Mouse (Mus musculus): Measurements from ENCODE around the gene Cilp.
A peak's percentile ranks its signal among the peaks of the same experiment; 100 is the strongest.

Gene Cilp

DNA sequence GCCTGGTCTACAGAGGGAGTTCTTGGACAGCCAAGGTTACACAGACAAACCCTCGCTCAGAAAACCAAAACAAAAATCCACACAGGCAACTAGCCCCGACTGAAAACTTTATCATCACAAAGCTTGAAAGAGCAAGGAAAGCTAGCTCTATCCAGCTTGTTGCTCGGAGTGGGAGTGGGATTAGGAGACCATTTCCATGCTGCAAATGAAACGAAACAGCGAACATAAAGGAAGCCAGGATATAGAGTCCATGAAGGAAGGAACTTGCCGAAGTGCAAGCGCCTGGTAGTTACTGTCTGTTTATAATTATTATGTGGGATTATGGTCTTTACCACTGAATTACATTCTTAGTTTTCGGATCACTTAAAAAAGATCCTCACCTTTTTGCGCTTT lies 28.6 kb downstream of the Cilp start:
- DNase-seq (ENCODE audit: low spot score in 2 of 2) = no peak

DNA sequence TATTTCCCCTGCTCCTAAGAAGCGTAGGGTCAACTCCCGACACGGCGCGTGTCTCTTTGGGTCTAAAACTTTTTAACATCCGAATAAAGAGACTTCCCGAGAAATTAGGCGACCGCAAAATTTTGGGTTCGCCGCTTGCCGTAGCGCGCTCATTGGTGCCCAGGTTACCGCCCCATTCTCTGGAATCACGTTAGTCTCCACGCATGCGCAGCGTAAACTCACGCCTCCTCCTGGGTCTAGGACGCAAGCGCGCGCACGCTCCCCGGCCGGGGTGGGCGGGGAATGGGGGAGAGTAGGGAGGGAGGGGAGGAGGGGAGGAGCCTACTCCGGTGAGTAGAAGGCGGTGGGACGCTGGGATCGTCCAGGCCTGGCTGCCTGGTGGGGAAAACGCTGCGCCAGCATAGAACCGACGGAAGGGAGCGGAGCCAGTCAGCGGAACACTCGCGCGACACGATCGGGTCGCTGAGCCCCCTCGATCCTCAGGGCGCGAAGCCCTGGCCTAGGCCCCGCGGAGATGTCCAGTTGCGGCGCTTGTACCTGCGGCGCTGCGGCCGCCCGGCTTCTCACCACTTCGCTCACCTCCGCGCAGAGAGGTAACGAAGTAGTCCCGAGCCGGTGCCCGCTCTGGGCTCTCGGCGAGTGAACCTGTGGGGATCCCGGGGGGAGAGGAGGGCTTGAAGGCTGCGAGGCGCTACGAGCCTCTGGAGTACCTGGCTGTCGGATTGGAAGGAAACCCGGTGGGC lies 29.2 kb downstream of the Cilp start, which contains the start of gene Clpx:
TSS of gene Clpx (plus strand) at position 288 of the 743 bp plus-strand sequence.
- DNase-seq (ENCODE audit: low spot score in 2 of 2) = peak; percentile 98

DNA sequence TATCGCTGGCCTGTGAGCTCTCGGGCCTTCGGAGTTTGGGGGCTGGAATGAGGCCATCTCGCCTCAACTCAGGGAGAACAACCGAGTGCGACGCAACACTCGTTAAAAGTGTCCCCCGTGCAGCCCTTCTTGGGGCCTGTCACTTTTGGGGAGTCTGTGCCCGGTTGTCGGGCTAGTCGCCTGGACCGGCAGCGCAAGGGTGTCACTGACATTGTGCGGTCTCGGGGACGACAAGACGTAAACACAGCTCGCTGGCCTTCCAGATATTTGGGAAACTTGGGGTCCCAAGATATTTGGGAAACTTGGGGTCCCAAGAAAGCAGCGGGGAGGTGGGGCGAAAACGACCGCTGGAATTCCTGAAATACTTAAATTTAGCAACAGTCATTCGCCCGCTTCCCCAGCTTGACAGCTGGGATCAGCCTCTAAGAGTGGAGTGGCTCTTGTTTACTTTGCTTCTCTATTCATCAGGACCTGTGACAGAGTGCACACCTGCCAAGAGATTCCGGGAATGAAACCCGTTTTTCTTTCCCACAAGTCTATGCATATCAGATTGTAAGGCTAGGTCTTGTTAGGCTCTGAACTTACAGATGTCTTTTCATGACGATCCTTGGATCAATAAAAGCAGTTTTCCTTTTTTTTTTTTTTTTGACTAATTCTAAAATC lies 29.9 kb downstream of the Cilp start:
- no peak for DNase-seq (ENCODE audit: low spot score in 2 of 2)

- DNase-seq (ENCODE audit: low spot score in 2 of 2) = no peak
Measured at GRCm38 (mm10) chr9:65297056-65297455, 32.1 kb downstream of the Cilp start.

DNA sequence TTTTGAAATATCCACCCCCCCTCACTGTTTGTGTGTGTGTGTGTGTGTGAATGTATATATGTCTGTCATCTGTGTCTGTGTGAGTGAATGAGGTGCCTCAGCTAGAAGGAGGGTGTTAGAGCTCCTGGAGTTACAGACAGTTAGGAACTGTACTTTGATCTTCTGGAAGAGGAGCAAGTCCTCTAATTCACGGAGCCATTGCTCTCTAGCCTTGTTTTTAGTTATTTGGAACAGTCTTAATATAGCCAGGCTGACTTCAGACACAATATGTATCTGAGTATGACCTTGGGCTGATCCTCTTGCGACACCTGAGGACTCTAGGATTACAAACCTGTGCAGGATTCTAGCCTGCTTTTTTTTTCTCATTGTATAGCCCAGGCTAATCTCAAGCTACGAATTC lies 33.8 kb downstream of the Cilp start:
- DNase-seq (ENCODE audit: low spot score in 2 of 2) = no peak

GRCm38 (mm10) chr9:65299650-65300049 lies 34.7 kb downstream of the Cilp start:
- no peak for DNase-seq (ENCODE audit: low spot score in 2 of 2)

DNA sequence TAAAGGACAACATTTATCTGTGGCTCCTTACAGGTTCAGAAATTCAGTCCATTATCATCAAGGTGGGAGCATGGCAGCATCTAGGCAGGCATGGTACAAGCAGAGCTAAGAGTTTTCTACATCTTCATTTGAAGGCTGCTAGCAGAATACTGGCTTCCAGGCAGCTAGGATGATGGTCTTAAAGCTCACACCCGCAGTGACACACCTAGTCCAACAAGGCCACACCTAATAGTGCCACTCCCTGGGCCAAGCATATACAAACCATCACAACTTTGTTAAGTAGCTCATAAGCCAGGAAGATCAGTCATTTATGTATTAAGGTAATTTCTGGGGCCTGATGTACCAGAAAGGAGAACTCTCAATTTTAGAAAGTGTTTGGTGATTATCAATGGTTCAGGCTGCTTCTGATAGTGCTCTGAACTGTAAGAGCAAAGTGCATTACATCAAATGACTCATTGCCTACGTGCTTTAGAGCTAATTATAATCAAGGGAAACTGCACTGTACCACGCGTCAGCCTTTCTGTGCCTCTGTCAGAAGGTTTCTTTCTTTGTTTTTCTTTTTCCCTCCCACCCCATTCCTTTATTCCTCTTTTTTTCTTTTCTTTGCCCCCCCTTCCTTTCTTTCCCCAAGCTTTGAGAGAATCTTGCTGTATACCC lies 37.5 kb downstream of the Cilp start:
- DNase-seq (ENCODE audit: low spot score in 2 of 2) = no peak

DNA sequence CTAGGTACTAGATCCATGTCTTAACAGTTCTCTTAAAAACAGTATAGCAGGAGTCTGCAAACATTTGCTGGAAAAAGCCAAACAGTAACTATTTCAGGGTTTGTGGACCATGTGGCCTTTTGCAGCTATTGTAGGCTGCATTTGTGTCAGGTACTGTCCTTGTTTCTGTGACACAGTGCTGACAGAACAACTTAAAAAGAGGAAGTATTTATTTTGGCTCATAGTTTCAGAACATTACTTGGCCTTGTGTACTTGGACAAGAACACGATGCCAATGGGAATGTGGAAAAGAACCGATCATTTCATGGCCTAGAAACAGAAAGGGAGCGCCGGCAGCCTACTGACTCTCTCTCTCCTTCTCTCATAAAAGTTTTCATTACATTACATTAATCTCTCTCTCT lies 38.6 kb downstream of the Cilp start:
- DNase-seq (ENCODE audit: low spot score in 2 of 2) = no peak

GRCm38 (mm10) chr9:65304300-65304699 lies 39.3 kb downstream of the Cilp start:
- DNase-seq (ENCODE audit: low spot score in 2 of 2) = no peak

- no peak for DNase-seq (ENCODE audit: low spot score in 2 of 2)
Measured at GRCm38 (mm10) chr9:65306672-65307071, 41.7 kb downstream of the Cilp start.

DNA sequence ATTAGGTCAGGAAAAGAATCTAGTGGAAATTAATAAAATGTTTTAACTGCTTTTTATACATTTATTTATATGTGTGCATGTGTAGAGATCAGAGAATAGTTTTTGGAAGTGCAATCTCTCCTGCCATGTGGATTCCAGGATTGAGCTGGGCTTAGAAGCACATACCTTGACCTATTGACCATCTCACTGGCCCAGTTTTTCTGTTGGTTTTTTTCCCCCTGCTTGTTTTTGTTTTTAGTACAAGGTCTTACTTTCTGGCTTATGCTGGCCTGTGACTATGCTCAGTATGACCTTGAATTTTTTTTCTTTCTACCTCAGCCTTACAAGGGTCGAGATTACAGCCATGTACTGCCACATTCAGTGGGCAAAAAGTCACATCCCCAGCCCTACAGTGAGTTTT lies 43.0 kb downstream of the Cilp start:
- no peak for DNase-seq (ENCODE audit: low spot score in 2 of 2)

GRCm38 (mm10) chr9:65312669-65313357 lies 47.8 kb downstream of the Cilp start:
- no peak for DNase-seq (ENCODE audit: low spot score in 2 of 2)

DNA sequence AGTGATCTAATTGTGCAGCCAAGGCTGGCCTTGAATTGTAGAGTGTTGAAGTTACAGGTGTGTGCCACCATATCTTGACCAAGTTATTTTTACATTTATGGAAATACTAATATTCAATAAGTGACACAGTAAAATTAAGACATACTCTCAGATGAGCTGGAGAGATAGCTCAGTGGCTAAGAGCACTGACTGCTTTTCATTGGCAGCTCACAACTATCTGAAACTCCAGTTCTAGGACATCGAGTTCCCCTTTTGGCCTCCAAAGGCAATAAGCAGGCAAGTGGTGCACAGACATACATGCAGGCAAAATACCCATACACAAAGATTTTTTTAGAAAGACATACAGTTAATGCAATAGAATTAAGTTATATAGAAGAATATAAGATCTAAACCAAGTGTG lies 48.9 kb downstream of the Cilp start:
- DNase-seq (ENCODE audit: low spot score in 2 of 2) = no peak

GRCm38 (mm10) chr9:65322255-65322900 lies 57.4 kb downstream of the Cilp start:
- no peak for DNase-seq (ENCODE audit: low spot score in 2 of 2)

GRCm38 (mm10) chr9:65325971-65326370 lies 61.0 kb downstream of the Cilp start:
- no peak for DNase-seq (ENCODE audit: low spot score in 2 of 2)

GRCm38 (mm10) chr9:65327371-65327770 lies 62.4 kb downstream of the Cilp start:
- no peak for DNase-seq (ENCODE audit: low spot score in 2 of 2)

Measured in urinary bladder, postnatal 4 days (tissue).